Mouse (Mus musculus): ENCODE results near the gene Dnmt3c.

- TF ChIP-seq CTCF (IDR thresholded peaks at IDR 0.05) (no peak), EP300 (IDR thresholded peaks at IDR 0.05) (no peak)
Observed at GRCm38 (mm10) chr2:153696352-153696751, at the start of gene Dnmt3c.

Data from lung, postnatal 0 days (tissue).